Mouse (Mus musculus): ENCODE measurements around the gene Cdk19. TPM values are rescaled to one million over a fixed set of nuclear protein-coding genes. Genes with fewer than 3 reads are reported as not detected.
A peak's percentile ranks its signal among the peaks of the same experiment; 100 is the strongest.
"Not testable (repeated sequence)": the region's sequence is repeated elsewhere in the genome, so short reads cannot be mapped to it uniquely, and the experiment has no call there.

Gene Cdk19
- polyA plus RNA-seq (2012): 0.45 and 0.47 TPM in 2 replicates

- no peaks in the 10 kb centered on the region for H3K27me3 ChIP-seq (ENCODE audit: control insufficient read depth)
- TF ChIP-seq GATA1 (IDR thresholded peaks at IDR 0.05; ENCODE audit: low read length): no peak
- TF ChIP-seq TAL1 (IDR thresholded peaks at IDR 0.05; ENCODE audit: low read length): no peak
- H3K36me3 ChIP-seq (ENCODE audit: control insufficient read depth): no peaks in the 10 kb centered on the region
- no peaks in the 10 kb centered on the region; the same call in 1 of the 2 replicates for H3K4me1 ChIP-seq (ENCODE audit: control insufficient read depth)
- H3K9me3 ChIP-seq (ENCODE audit: control insufficient read depth, low read length): no peaks in the 10 kb centered on the region
- H3K4me3 ChIP-seq (replicated peaks): no peak within 1 kb of the TSS
Observed at GRCm38 (mm10) chr10:40339351-40339964, at the start of gene Cdk19. Gene Cdk19 (plus strand): TSS chr10:40339564.

GRCm38 (mm10) chr10:40292640-40293039 is 46.7 kb upstream of the Cdk19 start:
- H3K27me3 ChIP-seq (ENCODE audit: control insufficient read depth): no peaks in the 10 kb centered on the region
- TF ChIP-seq GATA1 (IDR thresholded peaks at IDR 0.05; ENCODE audit: low read length) (no peak), TAL1 (IDR thresholded peaks at IDR 0.05; ENCODE audit: low read length) (no peak)
- H3K36me3 ChIP-seq (ENCODE audit: control insufficient read depth): peaks cover 93% of the 10 kb centered on the region
- H3K4me3 ChIP-seq (replicated peaks): no peak overlapping the region
- peaks cover 36% of the 10 kb centered on the region for H3K4me1 ChIP-seq (ENCODE audit: control insufficient read depth)
- H3K9me3 ChIP-seq (ENCODE audit: control insufficient read depth, low read length): no peaks in the 10 kb centered on the region

DNA sequence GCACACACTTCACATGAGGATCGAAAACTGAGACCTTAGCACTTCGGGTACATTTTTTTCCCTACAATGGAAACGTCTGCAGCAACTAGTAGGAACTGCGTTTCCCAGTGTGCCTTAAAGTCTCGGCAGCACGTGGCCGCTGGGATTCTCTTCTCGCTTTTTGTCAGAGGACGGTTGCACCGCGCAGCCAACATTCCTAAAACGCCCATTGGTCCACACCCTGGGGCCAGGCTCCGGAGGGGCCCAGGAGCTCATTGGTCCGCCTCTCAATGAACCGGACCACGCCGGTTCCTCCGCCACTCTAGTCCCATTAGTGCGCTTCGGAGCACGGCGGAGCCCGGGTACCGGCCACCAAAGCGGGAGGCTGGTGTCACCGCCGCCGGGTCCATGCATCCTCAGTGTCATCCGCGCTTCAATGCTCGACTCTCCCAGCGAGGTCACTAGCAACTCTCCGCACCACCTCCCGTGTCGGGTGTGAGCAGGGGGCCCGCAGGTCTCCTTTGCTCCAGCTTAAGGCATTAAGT is 38.7 kb upstream of the Cdk19 start:
- Histone ChIP-seq H3K4me1 (ENCODE audit: control insufficient read depth) (peaks cover 60% of the 10 kb centered on the region), H3K4me3 (replicated peaks) (peak overlapping the region; percentile 98), H3K27me3 (ENCODE audit: control insufficient read depth) (no peaks in the 10 kb centered on the region), H3K36me3 (ENCODE audit: control insufficient read depth) (peaks cover 43% of the 10 kb centered on the region), H3K9me3 (ENCODE audit: control insufficient read depth, low read length) (peaks cover under 1% of the 10 kb centered on the region; the same call in 1 of the 2 replicates)
- no peak for TF ChIP-seq TAL1 (IDR thresholded peaks at IDR 0.05; ENCODE audit: low read length)
- TF ChIP-seq GATA1 (IDR thresholded peaks at IDR 0.05; ENCODE audit: low read length): no peak

DNA sequence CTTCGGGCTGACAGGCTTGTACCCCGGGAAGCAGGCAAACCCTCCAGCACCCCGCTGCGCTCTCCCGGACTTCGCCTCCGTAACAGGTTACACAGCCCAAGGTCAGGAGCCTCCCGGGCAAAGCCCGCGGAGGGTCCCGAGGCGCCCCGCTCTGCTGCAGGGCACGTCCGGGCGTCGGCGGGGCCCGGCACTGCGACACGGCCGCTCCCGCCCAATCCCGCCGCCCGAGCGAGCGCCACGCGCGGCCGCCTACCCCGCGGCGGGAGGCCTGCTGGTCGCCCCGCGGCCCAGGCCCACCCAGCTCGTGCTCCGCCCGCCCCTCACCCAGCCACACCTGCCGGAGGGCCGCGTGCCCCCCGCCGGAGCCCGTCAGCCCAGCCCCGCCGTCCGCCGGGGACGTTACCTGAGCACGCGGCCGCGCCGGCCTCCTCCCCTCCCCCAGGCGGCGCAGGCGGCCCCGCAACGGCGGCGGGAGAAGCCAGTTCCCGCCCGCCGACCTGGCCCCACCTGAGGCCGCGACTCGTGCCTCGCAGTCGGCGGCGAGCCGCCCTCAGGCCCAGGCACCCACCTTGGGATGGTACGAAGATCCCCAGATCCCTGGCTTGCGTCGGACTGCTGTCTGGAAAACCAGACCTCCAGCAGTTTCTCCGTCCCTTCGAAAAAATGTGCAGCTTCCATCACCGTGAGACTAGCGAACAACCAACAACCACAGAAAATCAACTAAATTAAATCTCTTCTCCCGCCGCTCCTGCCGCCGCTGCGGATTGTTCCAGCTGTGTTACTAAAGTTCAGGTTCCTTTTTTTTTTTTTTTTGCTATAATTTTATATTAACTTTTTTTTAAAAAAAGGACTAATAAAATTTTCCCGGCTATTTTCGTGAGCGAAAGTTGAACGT is 37.9 kb upstream of the Cdk19 start:
- peaks cover 36% of the 10 kb centered on the region for H3K36me3 ChIP-seq (ENCODE audit: control insufficient read depth)
- H3K4me1 ChIP-seq (ENCODE audit: control insufficient read depth): peaks cover 53% of the 10 kb centered on the region
- H3K9me3 ChIP-seq (ENCODE audit: control insufficient read depth, low read length); H3K27me3 ChIP-seq (ENCODE audit: control insufficient read depth): not testable (repeated sequence)
- H3K4me3 ChIP-seq (replicated peaks): peak overlapping the region; percentile 98

DNA sequence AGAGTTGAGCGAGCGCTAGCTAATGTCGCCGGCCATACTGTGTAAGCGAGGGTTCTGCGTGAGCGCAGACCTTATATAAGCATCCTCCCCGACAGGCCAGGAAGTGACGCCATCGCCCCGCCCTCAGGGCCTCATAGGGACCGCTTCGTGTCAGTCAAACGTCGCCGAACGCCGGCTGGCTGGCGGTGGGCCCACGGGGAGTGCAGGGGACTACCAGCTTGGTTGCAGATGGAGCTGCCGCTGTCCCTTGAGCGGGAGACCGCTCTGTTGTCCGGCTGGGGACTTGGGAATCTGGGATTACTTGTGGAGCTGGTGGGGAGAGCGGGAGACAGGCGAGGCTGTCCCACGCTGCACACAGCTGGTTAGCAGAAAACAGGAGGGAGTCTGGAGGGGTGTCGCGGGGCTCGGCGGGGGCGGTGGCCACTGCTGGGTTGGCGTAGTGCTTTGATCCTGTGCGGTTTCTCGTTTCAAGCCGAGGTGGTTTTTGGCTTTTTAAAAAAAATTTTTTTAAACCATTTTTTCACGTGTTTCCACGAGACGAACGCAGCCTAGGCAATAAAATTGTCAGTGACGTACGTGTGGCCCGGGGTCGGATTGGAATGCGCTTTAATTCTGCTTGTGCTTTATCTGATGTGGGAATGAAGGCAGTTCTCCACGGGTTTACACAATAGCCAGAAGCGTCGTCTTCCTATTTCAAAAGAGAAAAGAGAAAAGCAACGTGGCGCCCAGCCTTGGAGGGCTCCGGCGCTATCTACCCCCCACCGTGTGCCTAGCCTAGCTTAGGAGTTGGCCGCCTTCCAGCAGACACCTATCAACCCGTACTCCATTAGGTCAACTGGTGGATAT is 37.0 kb upstream of the Cdk19 start, which contains the start of gene Amd1:
TSS of gene Amd1 (minus strand) at position 47 of the 846 bp plus-strand sequence.
- Histone ChIP-seq H3K9me3 (ENCODE audit: control insufficient read depth, low read length) (peaks cover 8% of the 10 kb centered on the region), H3K4me1 (ENCODE audit: control insufficient read depth) (peaks cover 44% of the 10 kb centered on the region), H3K4me3 (replicated peaks) (peak within 1 kb of the TSS; percentile 98), H3K36me3 (ENCODE audit: control insufficient read depth) (peaks cover 27% of the 10 kb centered on the region), H3K27me3 (ENCODE audit: control insufficient read depth) (no peaks in the 10 kb centered on the region)
- TF ChIP-seq GATA1 (IDR thresholded peaks at IDR 0.05; ENCODE audit: low read length) (peak; percentile 86), TAL1 (IDR thresholded peaks at IDR 0.05; ENCODE audit: low read length) (no peak)

- H3K4me3 ChIP-seq (replicated peaks): no peak overlapping the region
- no peaks in the 10 kb centered on the region for H3K27me3 ChIP-seq (ENCODE audit: control insufficient read depth)
- H3K9me3 ChIP-seq (ENCODE audit: control insufficient read depth, low read length): peaks cover 8% of the 10 kb centered on the region
- no peaks in the 10 kb centered on the region for H3K36me3 ChIP-seq (ENCODE audit: control insufficient read depth)
- TF ChIP-seq TAL1 (IDR thresholded peaks at IDR 0.05; ENCODE audit: low read length) (no peak), GATA1 (IDR thresholded peaks at IDR 0.05; ENCODE audit: low read length) (no peak)
- peaks cover 30% of the 10 kb centered on the region for H3K4me1 ChIP-seq (ENCODE audit: control insufficient read depth)
Observed at GRCm38 (mm10) chr10:40305989-40306388, 33.4 kb upstream of the Cdk19 start.

GRCm38 (mm10) chr10:40307826-40308583 is 31.4 kb upstream of the Cdk19 start:
- H3K4me1 ChIP-seq (ENCODE audit: control insufficient read depth): peaks cover 24% of the 10 kb centered on the region
- H3K9me3 ChIP-seq (ENCODE audit: control insufficient read depth, low read length): peaks cover 8% of the 10 kb centered on the region
- no peaks in the 10 kb centered on the region for H3K36me3 ChIP-seq (ENCODE audit: control insufficient read depth)
- no peak overlapping the region for H3K4me3 ChIP-seq (replicated peaks)
- TF ChIP-seq GATA1 (IDR thresholded peaks at IDR 0.05; ENCODE audit: low read length) (no peak), TAL1 (IDR thresholded peaks at IDR 0.05; ENCODE audit: low read length) (no peak)
- no peaks in the 10 kb centered on the region for H3K27me3 ChIP-seq (ENCODE audit: control insufficient read depth)

Data from erythroblast, embryonic 14.5 days (primary cell).